Comparison of ENCODE assay signal across 10 mouse cellular contexts in genomic region chr10:81472403-81473002, GRCm38 (mm10). TPM values are rescaled to one million over a fixed set of nuclear protein-coding genes. Genes with fewer than 3 reads are reported as not detected.
A peak's percentile ranks its signal among the peaks of the same experiment; 100 is the strongest.
DNase-seq lines count a peak whose midpoint lies in the region; ATAC-seq and TF ChIP-seq lines count a peak whose summit lies in the region.
"Had no signal": no experiment of that assay in that cellular context is flagged by ENCODE, and none has a peak within 500 bp of the region (broad histone marks: within the 10 kb centered on the region; RNA-seq: fewer than 3 reads in every experiment).

No protein-coding gene starts in this region.

- peak; percentile 50 for ATAC-seq in forebrain, embryonic 13.5 days
- no peak for ATAC-seq in limb, embryonic 12.5 days (ENCODE audit: insufficient number of reproducible peaks, insufficient read depth, low FRiP score, low TSS enrichment, low read depth)

- peaks cover 28% of the 10 kb centered on the region for H3K36me3 ChIP-seq in forebrain, embryonic 13.5 days (ENCODE audit: poor library complexity, severe bottlenecking)
- H3K36me3 ChIP-seq in limb, embryonic 12.5 days: no peaks in the 10 kb centered on the region

- no peak for DNase-seq in left cerebral cortex, adult 2 months (ENCODE audit: extremely low spot score in 1 of 2, low spot score in 2 of 2)
- no peak for DNase-seq in left cerebral cortex, postnatal 36 days (ENCODE audit: low spot score in 2 of 2)
- DNase-seq in retina, embryonic 14.5 days (ENCODE audit: low spot score): peak; percentile 28
- DNase-seq in layer of hippocampus, postnatal 14 days (ENCODE audit: low spot score in 2 of 2): no peak
- DNase-seq in cerebellum, adult 11 months: no peak
- DNase-seq in left cerebral cortex, adult 8-10 months (ENCODE audit: low spot score in 2 of 2): no peak

- H3K9ac ChIP-seq in forebrain, embryonic 13.5 days: peak overlapping the region; percentile 65
- H3K9ac ChIP-seq in limb, embryonic 12.5 days (replicated peaks): no peak overlapping the region

- no peak for TF ChIP-seq CTCF in left cerebral cortex, adult 2 months (IDR thresholded peaks at IDR 0.05)

- 4% methylated on average over 17 of the region's 18 CpGs for WGBS in forebrain, embryonic 13.5 days
- 6% methylated on average over 18 of the region's 18 CpGs for WGBS in limb, embryonic 12.5 days

- H3K27ac ChIP-seq in left cerebral cortex, adult 2 months: peak overlapping the region; percentile 90
- peak overlapping the region; percentile 92 for H3K27ac ChIP-seq in forebrain, embryonic 13.5 days
- no peak overlapping the region for H3K27ac ChIP-seq in limb, embryonic 12.5 days

- peaks cover 3% of the 10 kb centered on the region for H3K27me3 ChIP-seq in forebrain, embryonic 13.5 days
- H3K27me3 ChIP-seq in limb, embryonic 12.5 days: peaks cover 99% of the 10 kb centered on the region

- intact Hi-C loops in left cerebral cortex, adult 2 months (cut with DNase I): no loop called here
- intact Hi-C loops in left cerebral cortex, postnatal 36 days (cut with DNase I): no loop called here

- peak overlapping the region; percentile 81 for H3K4me2 ChIP-seq in forebrain, embryonic 13.5 days
- peak overlapping the region; percentile 33; the same call in 1 of the 2 replicates for H3K4me2 ChIP-seq in limb, embryonic 12.5 days

- H3K9me3 ChIP-seq in forebrain, embryonic 13.5 days (replicated peaks): no peaks in the 10 kb centered on the region
- H3K9me3 ChIP-seq in limb, embryonic 12.5 days: no peaks in the 10 kb centered on the region

- peak overlapping the region; percentile 41 for H3K4me3 ChIP-seq in left cerebral cortex, adult 2 months
- H3K4me3 ChIP-seq in forebrain, embryonic 13.5 days: peak overlapping the region; percentile 49
- H3K4me3 ChIP-seq in limb, embryonic 12.5 days (replicated peaks): peak overlapping the region; percentile 15
- H3K4me3 ChIP-seq: megakaryocyte, embryonic 14.5 days had no signal

- H3K4me1 ChIP-seq in forebrain, embryonic 13.5 days: peaks cover 46% of the 10 kb centered on the region
- peaks cover 7% of the 10 kb centered on the region for H3K4me1 ChIP-seq in limb, embryonic 12.5 days (replicated peaks)

RNA-seq across cellular contexts. Expression of gene Celf5, which starts 10.0 kb away (rescaled TPM):
- 100 to 1,000 TPM; 284 to 288 TPM for total RNA-seq in left cerebral cortex, adult 2 months (2021)
- total RNA-seq in left cerebral cortex, postnatal 36 days (2021): 100 to 1,000 TPM; 256 to 303 TPM
- 48.8 and 57.4 TPM in 2 replicates for polyA plus RNA-seq in forebrain, embryonic 13.5 days (2015; fragmentation: Nextera tagmentation; extraction: Ambion mirVana)
- polyA plus RNA-seq in limb, embryonic 12.5 days (2016; fragmentation: Nextera tagmentation; extraction: Ambion mirVana): 0.70 and 0.93 TPM in 2 replicates
- 100 to 1,000 TPM; 266 to 272 TPM for total RNA-seq in layer of hippocampus, postnatal 14 days (2021)
- 100 to 1,000 TPM; 229 to 265 (median 242) TPM for total RNA-seq in left cerebral cortex, adult 8-10 months (2022)
- total RNA-seq: liver, adult 2 months had no signal
- polyA plus RNA-seq: liver, adult 2 months had no signal

RNA-seq across cellular contexts. Expression of gene Nfic, which starts 17.1 kb away (rescaled TPM):
- 10 to 100 TPM; 93.4 to 94.9 TPM for total RNA-seq in left cerebral cortex, adult 2 months (2021)
- 10 to 100 TPM; 87.9 to 96.9 TPM for total RNA-seq in left cerebral cortex, postnatal 36 days (2021)
- polyA plus RNA-seq in forebrain, embryonic 13.5 days (2015; fragmentation: Nextera tagmentation; extraction: Ambion mirVana): 18.5 and 25.2 TPM in 2 replicates
- 30.8 and 31.1 TPM in 2 replicates for polyA plus RNA-seq in limb, embryonic 12.5 days (2016; fragmentation: Nextera tagmentation; extraction: Ambion mirVana)
- 10 to 100 TPM; 66.7 to 70.9 TPM for total RNA-seq in layer of hippocampus, postnatal 14 days (2021)
- total RNA-seq in left cerebral cortex, adult 8-10 months (2022): 10 to 100 TPM; 83.3 to 98.1 (median 85.4) TPM

RNA-seq across cellular contexts. Expression of gene Ncln, which starts 23.7 kb away (rescaled TPM):
- total RNA-seq in left cerebral cortex, adult 2 months (2021): 10 to 100 TPM; 78.3 to 80.8 TPM
- total RNA-seq in left cerebral cortex, postnatal 36 days (2021): 10 to 100 TPM; 74.9 to 88.8 TPM
- 56.8 and 60.9 TPM in 2 replicates for polyA plus RNA-seq in forebrain, embryonic 13.5 days (2015; fragmentation: Nextera tagmentation; extraction: Ambion mirVana)
- polyA plus RNA-seq in limb, embryonic 12.5 days (2016; fragmentation: Nextera tagmentation; extraction: Ambion mirVana): 84.3 and 86.9 TPM in 2 replicates
- total RNA-seq in layer of hippocampus, postnatal 14 days (2021): 10 to 100 TPM; 79.7 to 95.2 TPM
- 10 to 100 TPM; 70.9 to 91.6 (median 73.7) TPM for total RNA-seq in left cerebral cortex, adult 8-10 months (2022)

RNA-seq across cellular contexts. Expression of gene S1pr4, which starts 27.4 kb away (rescaled TPM):
- total RNA-seq in left cerebral cortex, adult 2 months (2021): under 1 TPM; 0.56 to 0.70 TPM
- under 1 TPM; 0.43 to 0.52 TPM for total RNA-seq in left cerebral cortex, postnatal 36 days (2021)
- 0.52 and 0.53 TPM in 2 replicates for polyA plus RNA-seq in forebrain, embryonic 13.5 days (2015; fragmentation: Nextera tagmentation; extraction: Ambion mirVana)
- 0.28 and 0.53 TPM in 2 replicates for polyA plus RNA-seq in limb, embryonic 12.5 days (2016; fragmentation: Nextera tagmentation; extraction: Ambion mirVana)
- under 1 TPM; 0.39 to 0.57 TPM for total RNA-seq in layer of hippocampus, postnatal 14 days (2021)
- 1 to 10 TPM in 2 of 4 experiments, under 1 TPM in 2; 0.41 to 1.2 (median 0.89) TPM for total RNA-seq in left cerebral cortex, adult 8-10 months (2022)

RNA-seq across cellular contexts. Expression of gene Gna15, which starts 51.5 kb away (rescaled TPM):
- total RNA-seq in left cerebral cortex, adult 2 months (2021): 1 to 10 TPM; 1.3 to 2.8 TPM
- 1 to 10 TPM; 2.3 to 3.1 TPM for total RNA-seq in left cerebral cortex, postnatal 36 days (2021)
- 0.48 and 0.57 TPM in 2 replicates for polyA plus RNA-seq in forebrain, embryonic 13.5 days (2015; fragmentation: Nextera tagmentation; extraction: Ambion mirVana)
- polyA plus RNA-seq in limb, embryonic 12.5 days (2016; fragmentation: Nextera tagmentation; extraction: Ambion mirVana): 1.2 and 1.4 TPM in 2 replicates
- total RNA-seq in layer of hippocampus, postnatal 14 days (2021): 1 to 10 TPM; 2.4 to 4.2 TPM
- 1 to 10 TPM; 3.4 to 6.1 (median 5.3) TPM for total RNA-seq in left cerebral cortex, adult 8-10 months (2022)
